Mouse (Mus musculus) forebrain, embryonic 14.5 days (tissue): ENCODE results near the gene Pcf11. TPM values are rescaled to one million over a fixed set of nuclear protein-coding genes. Genes with fewer than 3 reads are reported as not detected.

Experiments used
- ATAC-seq: fragments of 200-750 bp; cut with Nextera tagmentation; 2 replicates; pipeline ENCODE4 v1.8.0; 2017; ENCODE audit warnings: mild to moderate bottlenecking, moderate library complexity
- DNase-seq: peaks from one replicate; pipeline ENCODE4 v3.0.0-alpha.2; 2015; ENCODE audit warnings: low spot score
- H3K27ac ChIP-seq: fragments of 300-500 bp; sonication (generic); 2 replicates; pipeline ENCODE4 v1.5.1; 2014; ENCODE audit warnings: low read depth, mild to moderate bottlenecking, control low read depth, low read length, moderate library complexity
- H3K27me3 ChIP-seq: fragments of 300-500 bp; sonication (generic); replicated peaks from 2 replicates; pipeline ENCODE4 v1.6.1; 2014; ENCODE audit warnings: low read length, control low read depth, mixed read lengths; ENCODE audit not compliant: control insufficient read depth, insufficient read depth
- H3K36me3 ChIP-seq: fragments of 300-500 bp; sonication (generic); 2 replicates; pipeline ENCODE4 v1.6.1; 2014; ENCODE audit warnings: low read length, control low read depth; ENCODE audit not compliant: control insufficient read depth, insufficient read depth
- H3K4me1 ChIP-seq: fragments of 300-500 bp; sonication (generic); 2 replicates; pipeline ENCODE4 v1.6.1; 2014; ENCODE audit warnings: antibody characterized with exemption, low read length, control low read depth; ENCODE audit not compliant: control insufficient read depth, insufficient read depth
- H3K4me2 ChIP-seq: fragments of 300-500 bp; sonication (generic); 2 replicates; pipeline ENCODE4 v1.6.1; 2014; ENCODE audit warnings: mild to moderate bottlenecking, control low read depth, low read length
- H3K4me3 ChIP-seq: fragments of 300-500 bp; sonication (generic); 2 replicates; pipeline ENCODE4 v1.5.1; 2014; ENCODE audit warnings: low read depth, low read length, control low read depth
- H3K9ac ChIP-seq: fragments of 300-500 bp; sonication (generic); 2 replicates; pipeline ENCODE4 v1.6.1; 2014; ENCODE audit warnings: mild to moderate bottlenecking, low read length, control low read depth, moderate library complexity
- H3K9me3 ChIP-seq: fragments of 300-500 bp; sonication (generic); replicated peaks from 2 replicates; pipeline ENCODE4 v1.6.1; 2016; ENCODE audit warnings: low read length, control low read depth, mixed read lengths; ENCODE audit not compliant: control insufficient read depth
- WGBS: fragments of 180-500 bp; shearing (Covaris S2); extraction: QIAGEN DNeasy Blood & Tissue Kit; methylation state at CpG from one replicate; pipeline ENCODE4 v1.1.7; 2014; 5-methylcytosine and 5-hydroxymethylcytosine counted together
- polyA plus RNA-seq: library from polyadenylated mRNA; unstranded; fragments of >200 nt; fragmentation: Nextera tagmentation; extraction: Ambion mirVana; gene quantifications from 2 replicates; pipeline ENCODE4 v1.2.1, GENCODE M21; 2014

The Pcf11 gene
- 17.6 and 18.4 TPM in 2 replicates for polyA plus RNA-seq

DNA sequence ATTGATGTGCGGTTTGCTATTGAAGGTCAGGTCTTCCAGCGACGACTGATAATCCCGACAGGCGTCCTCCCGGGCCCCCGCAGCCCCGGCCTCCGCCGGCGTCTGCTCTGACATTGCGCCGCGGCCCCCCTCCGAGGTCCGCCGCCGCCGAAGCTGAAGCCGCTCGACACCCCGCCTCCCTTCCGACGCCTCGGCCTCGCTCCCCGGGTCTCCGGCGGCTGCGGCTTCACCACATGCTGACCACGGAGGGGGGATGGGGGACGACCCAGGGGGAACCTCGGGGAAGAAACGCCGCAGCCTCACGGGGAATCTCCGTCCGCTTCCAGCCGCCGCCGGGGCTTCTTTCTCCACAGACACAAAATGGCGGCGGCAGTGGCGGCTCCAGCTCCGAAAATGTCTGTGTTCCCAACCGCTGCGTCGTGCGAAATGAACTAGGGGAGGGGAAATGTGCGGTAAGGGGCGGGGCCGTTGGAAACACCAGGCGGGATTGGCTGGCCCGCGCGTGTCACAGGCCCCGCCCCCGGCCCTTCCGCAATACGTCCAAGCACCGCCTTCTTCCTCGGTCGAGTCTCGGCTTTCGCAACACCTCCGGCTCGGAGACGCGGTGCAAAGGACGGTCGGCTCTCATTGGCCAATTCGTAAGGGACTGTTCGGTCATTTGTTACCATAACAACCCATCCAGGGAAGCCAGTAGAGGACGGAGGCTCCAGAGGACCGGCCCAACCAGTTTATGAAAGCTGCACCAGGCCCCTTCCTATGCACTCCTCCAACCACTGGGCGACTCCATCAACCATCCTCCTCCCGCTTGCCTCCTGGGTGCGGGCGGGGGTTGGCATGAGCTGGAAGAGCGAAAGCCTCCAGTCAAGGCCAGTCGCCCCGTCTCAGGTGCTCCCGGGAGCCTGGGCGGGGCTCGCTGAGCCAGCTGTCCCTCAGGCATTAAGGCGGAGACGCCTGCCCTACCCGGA lies at the start of gene Pcf11:
TSS of gene Pcf11 (minus strand) at position 428 of the 965 bp plus-strand sequence.
- DNase-seq (peak; percentile 99), ATAC-seq (peak; percentile 97)
- no peaks in the 10 kb centered on the region for H3K9me3 ChIP-seq
- H3K4me3 ChIP-seq, result peak within 1 kb of the TSS; percentile 59
- H3K27me3 ChIP-seq, result no peaks in the 10 kb centered on the region
- peak within 1 kb of the TSS; percentile 86 for H3K4me2 ChIP-seq
- peaks cover 5% of the 10 kb centered on the region for H3K36me3 ChIP-seq
- H3K27ac ChIP-seq, result peak within 1 kb of the TSS; percentile 98
- WGBS, result under 1% methylated on average over 88 of the region's 88 CpGs
- H3K4me1 ChIP-seq, result peaks cover 14% of the 10 kb centered on the region
- H3K9ac ChIP-seq, result peak within 1 kb of the TSS; percentile 94

DNA sequence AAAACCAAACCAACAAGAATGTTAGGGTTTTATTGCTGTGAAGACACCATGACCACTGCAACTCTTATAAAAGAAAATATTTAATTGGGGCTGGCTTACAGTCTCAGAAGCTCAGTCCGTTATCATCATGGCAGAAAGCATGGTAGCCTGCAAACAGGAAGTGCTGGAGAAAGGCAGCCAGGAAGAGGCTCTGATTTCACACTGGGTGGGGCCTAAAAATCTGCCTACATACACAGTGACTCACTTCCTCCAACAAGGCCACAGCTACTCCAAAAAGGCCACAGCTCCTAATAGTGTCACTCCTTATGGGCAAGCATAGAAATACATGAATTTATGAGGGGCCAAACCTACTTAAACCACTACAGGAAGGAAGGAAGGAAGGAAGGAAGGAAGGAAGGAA lies 45.3 kb upstream of the Pcf11 start:
- no peak overlapping the region for H3K9ac ChIP-seq
- H3K4me1 ChIP-seq, result no peaks in the 10 kb centered on the region
- DNase-seq (no peak), ATAC-seq (no peak)
- H3K4me3 ChIP-seq, result no peak overlapping the region
- no peaks in the 10 kb centered on the region for H3K36me3 ChIP-seq
- no peak overlapping the region for H3K27ac ChIP-seq
- H3K4me2 ChIP-seq, result no peak overlapping the region
- no peaks in the 10 kb centered on the region for H3K27me3 ChIP-seq
- no peaks in the 10 kb centered on the region for H3K9me3 ChIP-seq
- WGBS, result 93% methylated on average over 1 of the region's 1 CpGs

- H3K27me3 ChIP-seq, result no peaks in the 10 kb centered on the region
- H3K36me3 ChIP-seq, result no peaks in the 10 kb centered on the region
- no peak for DNase-seq
- H3K9me3 ChIP-seq, result no peaks in the 10 kb centered on the region
- no peak for ATAC-seq
- H3K27ac ChIP-seq, result no peak overlapping the region
- 88% methylated on average over 3 of the region's 3 CpGs for WGBS
- no peak overlapping the region for H3K4me3 ChIP-seq
- H3K4me1 ChIP-seq, result no peaks in the 10 kb centered on the region
- H3K4me2 ChIP-seq, result no peak overlapping the region
- no peak overlapping the region for H3K9ac ChIP-seq
Observed at GRCm38 (mm10) chr7:92711593-92711992, 41.9 kb upstream of the Pcf11 start.

DNA sequence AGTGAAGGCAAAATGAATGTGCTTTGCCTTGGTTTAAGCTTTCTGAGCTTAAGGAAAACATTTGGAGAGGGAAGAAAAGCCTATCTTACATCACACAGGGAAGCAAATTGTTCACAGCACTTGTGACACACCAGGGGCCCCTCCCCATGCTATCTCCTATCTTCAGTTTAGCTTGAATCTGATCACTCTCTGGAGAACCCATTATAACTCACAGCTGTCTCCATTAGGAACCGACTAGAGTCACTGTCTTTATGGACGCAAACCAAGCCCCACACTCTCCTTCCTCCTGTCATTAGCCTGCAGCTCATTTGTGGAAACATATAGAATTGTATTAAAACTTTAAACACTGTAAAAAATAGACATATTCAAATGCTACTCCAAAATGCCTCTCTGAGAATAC lies 39.8 kb upstream of the Pcf11 start:
- Histone ChIP-seq H3K36me3 (no peaks in the 10 kb centered on the region), H3K4me1 (no peaks in the 10 kb centered on the region), H3K27ac (no peak overlapping the region), H3K4me3 (no peak overlapping the region), H3K9me3 (no peaks in the 10 kb centered on the region), H3K9ac (no peak overlapping the region), H3K27me3 (no peaks in the 10 kb centered on the region), H3K4me2 (no peak overlapping the region)
- WGBS, result 67% methylated on average over 2 of the region's 2 CpGs
- ATAC-seq (no peak), DNase-seq (no peak)

DNA sequence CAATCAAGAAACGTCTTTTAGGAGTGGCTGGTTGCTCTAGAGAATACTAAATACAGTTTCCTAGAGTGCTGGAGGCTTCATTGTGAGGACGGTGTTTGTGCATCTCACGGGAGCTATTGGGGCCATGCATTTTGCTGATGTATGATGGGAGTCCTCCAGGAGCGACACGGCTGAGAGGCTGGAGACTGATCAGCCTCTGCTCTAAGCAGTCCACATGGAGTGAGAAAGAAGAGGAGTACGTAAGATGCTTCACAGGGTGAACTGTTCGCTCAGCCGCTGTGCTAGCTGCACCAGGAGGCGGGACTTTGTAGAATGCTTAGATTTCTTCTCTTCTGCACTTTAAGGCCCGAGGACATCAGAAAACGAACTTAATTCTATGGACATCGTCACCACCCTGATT lies 37.0 kb upstream of the Pcf11 start:
- H3K9ac ChIP-seq, result no peak overlapping the region
- H3K36me3 ChIP-seq, result no peaks in the 10 kb centered on the region
- WGBS, result 73% methylated on average over 12 of the region's 12 CpGs
- H3K4me2 ChIP-seq, result no peak overlapping the region
- no peak overlapping the region for H3K27ac ChIP-seq
- no peaks in the 10 kb centered on the region for H3K9me3 ChIP-seq
- DNase-seq (no peak), ATAC-seq (no peak)
- H3K4me1 ChIP-seq, result no peaks in the 10 kb centered on the region
- no peak overlapping the region for H3K4me3 ChIP-seq
- no peaks in the 10 kb centered on the region for H3K27me3 ChIP-seq

DNA sequence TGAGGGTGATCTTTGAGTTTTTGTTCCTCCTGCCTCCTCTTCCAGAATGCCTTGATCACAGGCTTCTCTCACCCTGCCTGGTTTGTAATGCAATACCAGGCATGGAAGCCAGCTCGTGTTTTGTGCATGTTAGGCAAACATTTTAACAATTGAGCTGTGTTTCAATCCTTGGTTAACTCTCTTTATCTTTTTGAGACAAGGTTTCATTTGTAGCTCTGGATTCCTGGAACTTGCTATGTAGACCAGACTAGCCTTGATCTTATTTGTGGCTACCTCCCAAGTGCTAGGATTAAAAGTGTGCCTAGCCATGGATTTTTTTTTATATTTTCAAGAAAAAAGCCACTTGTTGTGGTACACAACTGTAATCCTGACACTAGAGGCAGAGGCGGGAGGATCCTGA lies 35.8 kb upstream of the Pcf11 start:
- no peak overlapping the region for H3K4me3 ChIP-seq
- no peak overlapping the region for H3K9ac ChIP-seq
- H3K9me3 ChIP-seq, result no peaks in the 10 kb centered on the region
- no peak overlapping the region for H3K4me2 ChIP-seq
- ATAC-seq (no peak), DNase-seq (no peak)
- no peaks in the 10 kb centered on the region for H3K36me3 ChIP-seq
- 67% methylated on average over 2 of the region's 2 CpGs for WGBS
- H3K4me1 ChIP-seq, result no peaks in the 10 kb centered on the region
- no peak overlapping the region for H3K27ac ChIP-seq
- no peaks in the 10 kb centered on the region for H3K27me3 ChIP-seq

GRCm38 (mm10) chr7:92703661-92704060 lies 33.9 kb upstream of the Pcf11 start:
- no peaks in the 10 kb centered on the region for H3K4me1 ChIP-seq

GRCm38 (mm10) chr7:92698770-92699169 lies 29.0 kb upstream of the Pcf11 start:
- no peak overlapping the region for H3K4me2 ChIP-seq
- ATAC-seq (no peak), DNase-seq (no peak)
- H3K27ac ChIP-seq, result no peak overlapping the region
- no peak overlapping the region for H3K4me3 ChIP-seq
- WGBS, result 82% methylated on average over 5 of the region's 5 CpGs
- no peaks in the 10 kb centered on the region for H3K27me3 ChIP-seq
- H3K4me1 ChIP-seq, result no peaks in the 10 kb centered on the region
- no peaks in the 10 kb centered on the region for H3K36me3 ChIP-seq
- H3K9ac ChIP-seq, result no peak overlapping the region
- H3K9me3 ChIP-seq, result no peaks in the 10 kb centered on the region

More at GRCm38 (mm10) chr7:92703661-92704060, 33.9 kb upstream of the Pcf11 start:
- 89% methylated on average over 1 of the region's 1 CpGs for WGBS
- Histone ChIP-seq H3K27ac (no peak overlapping the region), H3K9me3 (no peaks in the 10 kb centered on the region), H3K4me2 (no peak overlapping the region), H3K4me3 (no peak overlapping the region), H3K36me3 (no peaks in the 10 kb centered on the region), H3K27me3 (no peaks in the 10 kb centered on the region), H3K9ac (no peak overlapping the region)
- ATAC-seq, result no peak
- DNase-seq, result no peak

GRCm38 (mm10) chr7:92696395-92696794 lies 26.7 kb upstream of the Pcf11 start:
- no peak overlapping the region for H3K9ac ChIP-seq
- H3K36me3 ChIP-seq, result no peaks in the 10 kb centered on the region
- H3K27me3 ChIP-seq, result no peaks in the 10 kb centered on the region
- DNase-seq (no peak), ATAC-seq (no peak)
- no peaks in the 10 kb centered on the region for H3K9me3 ChIP-seq
- no peak overlapping the region for H3K4me2 ChIP-seq
- no peaks in the 10 kb centered on the region for H3K4me1 ChIP-seq
- WGBS, result 67% methylated on average over 3 of the region's 3 CpGs
- H3K27ac ChIP-seq, result no peak overlapping the region
- H3K4me3 ChIP-seq, result no peak overlapping the region
